Mouse (Mus musculus) bone marrow macrophage, adult 2 months (primary cell): Measurements from ENCODE around the gene Xpo6.

Source experiments
- CTCF ChIP-seq: IDR thresholded peaks from 2 replicates; pipeline ENCODE4 v1.5.1; 2012; ENCODE audit warnings: low read depth, mild to moderate bottlenecking, low read length, moderate library complexity
- POLR2A ChIP-seq: IDR thresholded peaks from 2 replicates; pipeline ENCODE4 v1.6.1; 2012; ENCODE audit warnings: mild to moderate bottlenecking, low read depth, low read length, borderline replicate concordance

GRCm38 (mm10) chr7:126175999-126176398, 24.3 kb downstream of the Xpo6 start:
- TF ChIP-seq CTCF (peak; percentile 63), POLR2A (no peak)
